Mouse (Mus musculus) cerebellum, postnatal 25 days (tissue): ENCODE results near the gene Trmt1.

ENCODE experiments used
- DNase-seq, 2 experiments: peaks; one replicate each; pipeline ENCODE4 v3.0.0; 2021; ENCODE audit warnings: mixed read lengths in 2 of 2

Gene Trmt1

DNA sequence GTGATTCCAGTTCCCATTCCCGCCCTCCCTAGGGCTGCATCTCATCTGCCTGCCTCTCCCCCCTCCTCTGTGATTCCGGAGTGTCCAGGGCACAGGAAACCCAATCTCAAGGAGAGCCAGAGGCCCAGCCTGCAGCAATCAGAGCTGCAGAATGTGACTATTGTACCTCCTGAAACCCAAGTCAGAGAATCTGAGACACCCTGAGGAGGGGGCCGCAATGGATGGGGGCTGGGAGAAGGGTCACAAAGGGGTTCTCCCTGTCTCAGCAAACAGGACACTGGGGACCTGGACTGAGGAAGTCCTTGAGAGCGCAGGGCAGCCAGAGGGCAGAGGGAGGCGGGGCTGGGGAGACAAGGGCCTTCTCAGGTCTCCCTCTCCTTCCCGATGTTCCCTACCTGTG, 46.9 kb downstream of the Trmt1 start:
- DNase-seq, result no peak

DNA sequence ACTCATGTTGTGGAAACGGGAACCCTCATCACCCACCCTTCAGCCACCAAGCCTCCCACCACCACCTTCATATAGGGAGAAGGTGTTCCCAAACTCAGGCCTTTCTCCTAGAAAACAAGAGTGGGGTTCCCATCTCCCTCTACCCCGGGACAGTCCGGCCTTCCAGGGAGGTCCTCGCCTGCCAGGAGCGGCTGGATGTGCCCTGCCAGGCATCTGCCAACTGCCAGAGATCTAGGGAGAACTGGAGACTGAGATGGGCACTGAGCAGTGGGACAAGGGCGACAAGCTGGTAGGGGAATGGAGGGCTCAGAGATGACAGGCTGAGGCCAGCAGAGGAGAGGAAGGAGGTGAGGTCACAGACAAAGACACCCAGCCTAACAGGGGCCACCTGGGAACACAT, 47.9 kb downstream of the Trmt1 start:
- no peak for DNase-seq

- no peak for DNase-seq
Observed at GRCm38 (mm10) chr8:84734680-84735079, 48.6 kb downstream of the Trmt1 start.

DNA sequence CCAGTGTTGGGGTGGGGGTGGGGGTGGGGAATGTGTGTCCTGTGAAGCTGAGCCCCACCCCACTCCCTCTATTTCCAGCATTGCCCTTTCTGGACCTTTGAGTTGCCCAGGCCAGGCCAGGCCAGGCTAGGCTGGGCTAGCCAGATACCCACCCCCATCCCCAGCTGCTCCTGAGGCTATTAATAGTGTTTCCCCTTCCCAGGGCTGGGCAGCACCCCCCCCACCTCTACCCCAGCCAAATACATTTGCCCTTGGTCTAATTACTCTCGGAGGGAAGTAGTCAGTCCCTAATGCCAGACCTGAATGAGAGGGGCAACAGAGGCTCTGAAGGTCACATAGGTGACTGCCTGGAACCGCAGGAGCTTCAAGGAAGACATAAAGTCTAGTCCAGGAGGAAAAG, 49.5 kb downstream of the Trmt1 start:
- DNase-seq, result no peak

GRCm38 (mm10) chr8:84736521-84736920, 50.4 kb downstream of the Trmt1 start:
- DNase-seq, result no peak

DNA sequence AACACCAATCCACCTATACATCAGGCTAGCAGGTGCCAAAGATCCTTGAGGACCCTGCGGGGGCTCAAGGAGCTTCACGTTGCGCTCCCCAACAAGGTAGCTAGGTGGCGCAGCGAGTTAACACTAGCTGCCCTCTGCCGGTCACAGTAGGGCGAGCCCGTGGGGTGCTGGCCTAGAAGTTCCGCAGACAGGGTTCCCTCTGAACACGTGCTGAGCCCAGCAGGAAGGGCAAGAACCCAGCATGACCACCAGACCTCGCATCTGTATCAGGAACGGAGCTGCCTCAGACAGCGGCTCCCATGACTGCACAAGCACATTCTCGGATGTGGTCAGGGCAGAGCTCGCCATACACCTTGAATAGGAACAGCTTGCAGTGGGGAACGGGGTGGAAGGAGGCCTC, 51.5 kb downstream of the Trmt1 start:
- peak; percentile 88 to 90 for DNase-seq

- DNase-seq, result no peak
Observed at GRCm38 (mm10) chr8:84738266-84738665, 52.2 kb downstream of the Trmt1 start.

DNA sequence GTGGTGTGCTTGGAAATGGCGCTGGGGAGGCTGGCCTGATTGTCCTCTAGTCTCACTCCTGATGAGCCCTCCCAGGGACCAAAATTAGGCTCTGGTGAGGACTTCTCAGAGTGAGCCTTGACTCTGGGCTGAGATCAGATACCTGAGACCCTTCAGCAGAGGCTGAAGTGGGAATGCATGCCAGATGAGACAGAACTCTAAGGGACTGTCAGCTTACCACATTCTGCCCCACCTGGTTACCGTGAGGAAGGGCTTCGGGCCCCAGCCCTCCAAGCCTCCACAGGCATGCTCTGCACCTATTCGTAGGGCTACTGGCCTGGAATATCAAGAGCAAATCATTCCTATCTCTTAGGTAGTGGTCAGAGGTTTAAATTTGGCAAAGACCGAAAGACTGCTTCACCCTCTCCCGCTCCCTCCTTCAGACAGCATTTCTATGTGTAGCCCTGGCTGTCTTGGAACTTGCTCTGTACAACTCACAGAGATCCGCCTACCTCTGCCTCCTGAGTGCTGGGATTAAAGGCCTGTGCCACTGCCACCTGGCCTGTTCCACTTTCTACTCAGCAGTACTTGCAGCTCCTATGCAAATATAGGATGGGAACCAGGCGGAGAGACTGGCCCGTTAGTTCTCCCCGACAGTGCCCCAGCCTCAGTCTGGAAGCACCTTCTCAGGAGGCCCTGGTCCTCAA, 52.8 kb downstream of the Trmt1 start:
- DNase-seq, result peak in 1 of 2 experiments; percentile 58

DNA sequence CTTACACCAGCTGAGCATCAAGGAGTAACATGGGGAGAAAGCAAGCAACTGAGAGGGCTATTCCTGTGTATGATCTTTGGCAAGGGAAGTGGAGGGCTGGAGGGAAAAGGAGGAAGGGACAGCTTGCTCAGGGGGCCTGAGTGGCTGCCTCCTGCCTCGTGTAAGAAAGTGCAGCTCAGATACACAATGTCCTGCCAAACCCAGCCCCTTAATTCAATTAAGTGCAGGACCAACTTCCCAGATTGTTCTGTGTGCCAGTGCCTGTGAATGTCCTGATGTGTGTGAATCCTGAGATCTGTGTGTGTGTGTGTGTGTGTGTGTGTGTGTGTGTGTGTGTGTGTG, 53.3 kb downstream of the Trmt1 start:
- no peak for DNase-seq

DNA sequence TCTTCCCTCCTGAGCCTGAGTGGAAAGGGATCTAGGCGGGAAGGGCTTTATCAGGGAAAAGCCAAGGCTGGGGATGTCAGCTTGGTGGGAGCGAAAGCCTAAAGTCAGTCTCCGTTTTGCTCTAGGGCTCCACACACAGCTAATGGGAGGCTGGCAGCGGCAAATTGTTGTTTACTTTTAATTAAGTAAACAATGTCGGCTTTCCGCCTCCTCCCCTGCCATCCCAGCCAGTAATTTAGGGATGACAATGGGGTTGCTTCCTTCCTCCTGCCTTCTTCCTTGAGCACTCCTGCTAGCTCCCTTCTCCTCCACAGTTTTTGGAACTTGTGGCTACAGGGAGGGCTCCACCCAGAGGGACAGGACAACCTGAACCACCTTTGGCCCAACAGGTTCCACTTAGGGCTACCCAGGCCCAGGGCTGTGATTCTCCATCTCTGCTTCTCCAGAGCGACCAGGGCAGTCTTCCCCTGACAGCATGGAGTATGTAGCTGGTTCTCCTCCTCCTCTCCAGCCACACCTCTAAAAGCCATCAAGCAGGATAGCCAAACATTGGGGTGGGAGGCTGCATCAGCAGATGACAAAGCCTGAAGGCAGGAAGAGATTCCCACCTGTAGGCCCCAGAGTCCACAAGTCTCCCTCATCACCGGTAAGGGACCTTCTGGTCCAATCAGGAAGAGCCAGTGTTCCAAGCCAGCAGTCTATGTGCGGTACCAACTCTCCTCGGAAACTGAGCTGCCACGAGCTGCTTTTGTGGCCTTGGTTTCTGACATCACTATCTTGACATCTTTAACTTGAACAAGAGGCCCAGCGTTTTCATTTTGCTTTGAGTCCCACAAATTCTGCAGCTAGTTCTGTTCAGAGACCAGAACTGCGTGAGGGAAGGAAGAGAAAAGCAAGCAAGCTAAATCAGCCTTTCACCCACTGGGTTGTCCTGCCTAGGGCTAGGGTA, 55.1 kb downstream of the Trmt1 start:
- no peak for DNase-seq

DNA sequence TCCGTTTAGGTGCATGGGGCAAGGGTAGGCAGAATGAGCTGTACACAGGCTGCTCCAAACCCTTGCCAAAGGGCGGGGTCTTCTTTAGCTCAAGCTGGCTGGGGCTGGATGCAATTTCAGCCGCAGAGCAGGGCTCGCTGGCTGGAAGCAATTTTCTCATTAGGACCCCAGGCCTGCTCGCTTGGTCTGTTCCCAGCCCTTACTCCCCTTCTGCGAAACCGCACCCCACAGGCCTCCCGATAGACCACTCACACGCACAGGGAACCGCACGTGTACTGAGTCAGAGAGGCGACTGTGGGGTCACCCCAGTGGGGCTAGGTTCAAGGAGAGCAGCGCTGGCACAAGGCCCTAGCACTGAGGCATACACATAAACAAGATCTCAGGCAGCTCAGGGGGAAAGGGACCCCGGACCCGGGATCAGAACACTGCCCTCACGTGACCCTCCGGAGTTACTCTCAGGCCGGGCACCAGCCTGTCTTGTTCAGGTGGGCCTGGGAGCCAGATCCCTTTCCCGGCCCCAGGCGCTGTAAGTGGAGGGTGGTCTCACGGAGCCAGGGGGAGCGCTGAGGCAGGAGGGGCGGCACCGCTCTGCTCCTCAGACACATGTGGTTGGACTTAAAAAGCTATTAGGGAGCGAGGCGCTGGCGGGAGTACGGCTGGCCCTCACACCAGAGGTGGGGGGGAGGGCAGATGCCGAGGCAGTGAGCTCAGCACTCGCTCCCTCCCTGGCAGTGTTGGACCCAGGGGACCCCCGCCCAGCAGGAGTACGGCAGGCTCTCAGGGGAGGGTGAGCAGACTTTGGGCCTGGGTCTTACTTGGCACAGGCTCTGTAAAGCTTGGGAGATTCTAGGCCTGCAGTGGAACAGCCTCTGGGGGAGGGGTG, 56.3 kb downstream of the Trmt1 start:
- DNase-seq, result no peak

DNA sequence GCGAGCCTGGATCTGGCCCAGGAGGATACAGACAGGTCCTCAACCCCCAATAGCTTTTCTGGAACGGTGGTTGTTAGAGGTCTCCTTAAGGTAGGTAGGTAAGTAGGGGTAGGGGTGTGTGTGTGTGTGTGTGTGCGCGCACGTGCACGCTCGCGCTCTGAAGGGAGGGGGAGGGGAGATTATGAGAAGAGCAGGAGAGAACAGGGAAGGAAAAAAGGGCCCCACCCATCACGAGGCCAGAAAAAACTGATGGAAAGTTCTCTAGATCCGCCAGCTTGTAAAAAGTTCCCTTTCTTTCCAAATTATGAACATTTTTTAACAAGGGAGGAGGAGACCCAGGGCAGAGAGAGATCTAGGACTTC, 56.9 kb downstream of the Trmt1 start:
- DNase-seq, result no peak

GRCm38 (mm10) chr8:84743517-84744420, 57.7 kb downstream of the Trmt1 start:
- peak; percentile 59 to 74 for DNase-seq

DNA sequence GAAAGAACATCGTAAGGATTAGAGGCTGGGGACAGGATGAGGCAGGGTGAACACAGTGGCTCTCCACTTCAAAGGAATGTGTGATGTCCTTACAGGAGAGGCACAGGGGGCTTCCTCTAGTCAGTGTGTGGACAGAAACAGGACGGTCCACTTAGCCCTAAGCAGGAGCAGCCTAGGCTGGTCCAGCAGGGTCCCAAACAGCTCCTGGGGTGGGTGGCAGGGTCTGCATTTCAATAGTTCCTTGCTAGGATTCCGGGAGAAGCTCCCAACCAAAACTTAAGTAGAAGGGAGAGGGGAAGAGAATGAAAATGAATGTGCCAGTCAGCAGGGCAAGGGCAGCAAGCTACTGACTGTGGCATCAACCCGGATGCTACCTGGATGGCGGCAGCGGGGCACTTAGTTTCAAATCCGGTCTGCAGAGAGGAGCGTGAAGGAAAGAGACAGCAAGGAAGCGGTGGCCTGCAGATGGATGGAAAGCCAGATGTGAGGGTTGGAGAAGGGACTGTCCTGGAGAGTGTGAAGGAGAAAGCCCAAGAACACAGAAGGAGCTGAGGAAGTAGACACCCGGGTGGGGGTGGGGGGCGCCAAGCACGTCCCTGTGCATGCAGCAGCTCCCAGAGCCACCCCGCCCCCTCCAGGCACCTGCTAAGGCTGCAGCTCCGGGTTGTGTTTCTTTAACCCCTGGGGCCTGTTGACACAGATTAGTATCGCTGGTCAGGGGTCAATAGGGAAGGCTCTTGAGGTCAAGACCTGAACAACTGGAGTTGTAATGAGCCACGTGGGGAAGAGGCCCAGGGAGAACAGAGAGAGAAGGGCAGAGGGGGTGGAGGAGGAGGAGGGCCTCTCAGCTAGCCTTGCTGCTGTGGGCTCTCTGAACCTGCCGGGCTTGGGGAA, 59.2 kb downstream of the Trmt1 start:
- DNase-seq, result no peak
